Comparison of ENCODE assay signal across 25 mouse cellular contexts in the genomic region with DNA sequence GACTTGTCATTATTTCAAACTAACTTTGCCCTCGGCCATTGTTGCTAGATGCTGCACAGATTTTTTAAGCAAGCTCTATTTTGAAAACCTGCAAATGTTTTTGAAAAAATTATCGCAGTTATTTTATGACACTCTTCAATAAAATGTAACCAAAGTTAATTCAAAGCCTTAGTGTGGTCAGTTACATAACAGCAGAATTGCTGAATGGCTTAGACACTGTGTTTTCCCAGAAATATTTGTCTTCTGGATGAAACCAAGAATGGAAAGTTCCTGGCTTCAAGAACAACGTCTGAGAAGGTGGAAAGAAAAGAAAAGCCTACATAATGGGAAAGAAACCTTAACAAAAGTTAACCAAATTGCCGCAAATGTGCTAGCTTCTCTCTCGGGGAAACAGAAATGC.
DNase-seq lines count a peak whose midpoint lies in the region; ATAC-seq and TF ChIP-seq lines count a peak whose summit lies in the region.
"Had no signal": no experiment of that assay in that cellular context is flagged by ENCODE, and none has a peak within 500 bp of the region (broad histone marks: within the 10 kb centered on the region; RNA-seq: fewer than 3 reads in every experiment).

No protein-coding gene starts in this region.

- H3K9me3 ChIP-seq in kidney, embryonic 15.5 days (replicated peaks): no peaks in the 10 kb centered on the region
- H3K9me3 ChIP-seq: embryonic facial prominence, embryonic 13.5 days; hindbrain, embryonic 12.5 days; hindbrain, embryonic 15.5 days had no signal

- no peak for TF ChIP-seq POLR2A in kidney, adult 2 months (IDR thresholded peaks at IDR 0.05; ENCODE audit: low read depth, low read length)

- peaks cover 8% of the 10 kb centered on the region; the same call in 1 of the 2 replicates for H3K4me1 ChIP-seq in kidney, adult 2 months (ENCODE audit: control insufficient read depth, insufficient read depth, low read length)
- no peaks in the 10 kb centered on the region for H3K4me1 ChIP-seq in kidney, embryonic 15.5 days
- H3K4me1 ChIP-seq: hindbrain, embryonic 15.5 days had no signal

- DNase-seq in kidney, adult 2 months: peak; percentile 71
- DNase-seq in Muller cell, postnatal 12 days (ENCODE audit: inconsistent ontology term): peak; percentile 59
- DNase-seq in adipocyte (ENCODE audit: low spot score): peak; percentile 32
- DNase-seq in fibroblast of lung, adult 2 months (ENCODE audit: low read depth): peak; percentile 61
- no peak for DNase-seq in spleen, postnatal 4 days (ENCODE audit: low spot score in 2 of 2)
- no peak for DNase-seq in thymus, adult 18-20 months
- DNase-seq: adrenal gland, postnatal 10 days; adrenal gland, postnatal 36 days; B cell, adult 2 months; cerebellum, adult 11 months; cerebellum, adult 2 months; cerebellum, postnatal 10 days; cerebellum, postnatal 36 days; embryo, embryonic 11 days; gastrocnemius, postnatal 10 days had no signal

- no peaks in the 10 kb centered on the region for H3K27me3 ChIP-seq in kidney, adult 2 months (replicated peaks; ENCODE audit: control insufficient read depth, insufficient read depth, low read length)
- H3K27me3 ChIP-seq in kidney, embryonic 15.5 days: no peaks in the 10 kb centered on the region
- H3K27me3 ChIP-seq: CH12.LX; embryonic facial prominence, embryonic 13.5 days; hindbrain, embryonic 12.5 days; hindbrain, embryonic 15.5 days had no signal

- H3K27ac ChIP-seq in kidney, adult 2 months (ENCODE audit: insufficient read depth, low read depth, low read length): peak overlapping the region; percentile 65; the same call in 1 of the 2 replicates
- H3K27ac ChIP-seq in kidney, embryonic 15.5 days: no peak overlapping the region
- H3K27ac ChIP-seq: embryonic facial prominence, embryonic 10.5 days; embryonic facial prominence, embryonic 13.5 days; hindbrain, embryonic 12.5 days; hindbrain, embryonic 15.5 days had no signal

- H3K36me3 ChIP-seq in kidney, adult 2 months (ENCODE audit: control insufficient read depth, insufficient read depth, low read length): no peaks in the 10 kb centered on the region
- no peaks in the 10 kb centered on the region for H3K36me3 ChIP-seq in kidney, embryonic 15.5 days
- H3K36me3 ChIP-seq: embryonic facial prominence, embryonic 10.5 days; embryonic facial prominence, embryonic 13.5 days; G1E; hindbrain, embryonic 12.5 days; hindbrain, embryonic 15.5 days had no signal

- no peak overlapping the region for H3K4me2 ChIP-seq in kidney, embryonic 15.5 days
- H3K4me2 ChIP-seq: embryonic facial prominence, embryonic 13.5 days; heart, embryonic 11.5 days; hindbrain, embryonic 12.5 days; hindbrain, embryonic 15.5 days had no signal

- H3K9ac ChIP-seq in kidney, embryonic 15.5 days: no peak overlapping the region
- H3K9ac ChIP-seq: embryonic facial prominence, embryonic 13.5 days; hindbrain, embryonic 12.5 days; hindbrain, embryonic 15.5 days had no signal

- no peak overlapping the region for H3K4me3 ChIP-seq in kidney, adult 2 months (ENCODE audit: insufficient read depth, low read depth, low read length)
- H3K4me3 ChIP-seq in kidney, embryonic 15.5 days (replicated peaks): no peak overlapping the region
- H3K4me3 ChIP-seq: embryonic facial prominence, embryonic 10.5 days; embryonic facial prominence, embryonic 13.5 days; hindbrain, embryonic 12.5 days; hindbrain, embryonic 15.5 days had no signal

- 52% methylated on average over 5 of the region's 5 CpGs for WGBS in kidney, adult 2 months
- 83% methylated on average over 5 of the region's 5 CpGs for WGBS in kidney, embryonic 15.5 days

- ATAC-seq in kidney, embryonic 15.5 days (replicated peaks; ENCODE audit: low FRiP score): no peak
- ATAC-seq: activated CD4-positive, CD25-positive, alpha-beta regulatory T cell, adult 4 months; forebrain, embryonic 14.5 days had no signal

- no peak for TF ChIP-seq CTCF in kidney, adult 2 months (conservative IDR thresholded peaks at IDR 0.05; ENCODE audit: insufficient read depth, insufficient read length, low read depth, low read length)

Comparison
In these comparisons a context has a peak if more than half of its experiments do, and no peak if none do; other contexts are left out.
1. DNase-seq: peak in kidney, adult 2 months (single experiment), Muller cell, postnatal 12 days (single experiment), adipocyte (single experiment) and fibroblast of lung, adult 2 months (single experiment); none in spleen, postnatal 4 days (0 of 2) and thymus, adult 18-20 months (0 of 2).